Mouse (Mus musculus): Measurements from ENCODE around the gene Slc28a1.

DNA sequence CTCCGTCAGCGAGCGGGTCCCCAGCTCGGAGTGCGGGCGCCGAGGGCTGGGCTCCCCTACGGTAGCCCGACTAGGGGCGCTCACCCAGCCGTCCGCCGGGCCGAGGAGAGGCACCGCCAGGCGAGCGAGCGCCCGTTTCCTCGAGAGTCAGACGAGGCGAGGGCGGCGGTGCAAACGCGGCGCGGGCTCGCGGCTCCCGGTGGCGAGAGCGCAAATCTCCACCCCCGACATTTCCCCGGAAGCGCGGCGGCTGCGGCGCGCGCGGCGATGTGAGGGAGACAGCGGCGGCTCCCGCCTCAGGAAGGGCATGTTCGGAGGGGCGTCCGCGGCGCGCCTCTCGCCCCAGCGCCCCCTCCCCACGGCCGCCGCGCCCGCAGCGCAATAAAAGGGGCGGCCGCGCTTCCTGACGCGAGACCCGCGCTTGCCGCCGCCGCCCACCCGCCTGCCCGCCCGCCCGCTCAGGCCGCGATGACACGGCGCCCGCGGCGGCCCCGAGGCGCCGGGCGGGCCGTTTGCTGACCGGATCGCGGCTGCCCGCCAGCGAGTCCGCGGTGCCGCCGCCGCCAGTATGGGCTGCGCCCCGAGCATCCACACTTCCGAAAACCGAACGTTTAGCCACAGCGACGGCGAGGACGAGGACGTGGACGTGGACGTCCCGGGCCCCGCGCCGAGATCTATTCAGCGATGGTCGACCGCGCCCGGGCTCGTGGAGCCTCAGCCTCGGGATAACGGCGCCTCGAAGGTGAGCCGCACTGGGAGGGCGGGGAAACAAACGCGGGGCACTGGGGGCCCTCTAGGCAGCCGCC, 99.0 kb downstream of the Slc28a1 start, which contains the start of gene Pde8a:
- no peak for TF ChIP-seq E2F4 (IDR thresholded peaks at IDR 0.05; ENCODE audit: insufficient read depth)
- TF ChIP-seq POLR2A (IDR thresholded peaks at IDR 0.05; ENCODE audit: insufficient read length, low read depth), result no peak
- no peak for TF ChIP-seq USF1 (IDR thresholded peaks at IDR 0.05; ENCODE audit: low read depth)
- no peak for TF ChIP-seq MYOG (IDR thresholded peaks at IDR 0.05; ENCODE audit: control insufficient read depth in 1 of 3, insufficient read depth in 1 of 3, insufficient read length in 2 of 3, low read depth in 2 of 3)

Measured in myocyte (in vitro differentiated cells).